Mouse (Mus musculus) MEL (cell line): Measurements from ENCODE around the gene Cdk10. TPM values are rescaled to one million over a fixed set of nuclear protein-coding genes. Genes with fewer than 3 reads are reported as not detected.

Experiments used
- DNase-seq: peaks from one replicate; pipeline ENCODE4 v3.0.0; 2011; ENCODE audit warnings: low read depth, low spot score
- H3K27ac ChIP-seq: 2 replicates; pipeline ENCODE4 v1.5.1; 2012; ENCODE audit warnings: low read depth, mild to moderate bottlenecking, control low read depth, low read length, moderate library complexity; ENCODE audit not compliant: control insufficient read depth
- H3K27me3 ChIP-seq, 2 experiments: fragments of 150-350 bp in 1 of 2; sonication (generic) in 1 of 2; 2 replicates each; pipeline ENCODE4 v1.6.1; 2012; ENCODE audit warnings: low read length in 2 of 2, mild to moderate bottlenecking in 2 of 2, improper control_type of control experiment in 1 of 2, moderate library complexity in 1 of 2; ENCODE audit not compliant: insufficient read depth in 2 of 2, control insufficient read depth in 1 of 2
- H3K36me3 ChIP-seq, 2 experiments: 2 replicates each; pipeline ENCODE4 v1.6.1; 2012 to 2014; ENCODE audit warnings: low read length in 2 of 2, improper control_type of control experiment in 1 of 2, inconsistent platforms in 1 of 2, mild to moderate bottlenecking in 1 of 2; ENCODE audit not compliant: insufficient read depth in 2 of 2, control insufficient read depth in 1 of 2
- H3K4me1 ChIP-seq, 2 experiments: fragments of 150-350 bp in 1 of 2; sonication (generic) in 1 of 2; 2 replicates each; pipeline ENCODE4 v1.6.1; 2012; ENCODE audit warnings: low read length in 2 of 2, improper control_type of control experiment in 1 of 2, mild to moderate bottlenecking in 1 of 2; ENCODE audit not compliant: insufficient read depth in 2 of 2, control insufficient read depth in 1 of 2
- H3K4me3 ChIP-seq, 2 experiments: fragments of 150-350 bp in 1 of 2; sonication (generic) in 1 of 2; 2 replicates each; pipeline ENCODE4 v1.5.1; 2012; ENCODE audit warnings: low read depth in 2 of 2, low read length in 2 of 2, mild to moderate bottlenecking in 2 of 2, moderate library complexity in 2 of 2, control low read depth in 1 of 2, improper control_type of control experiment in 1 of 2; ENCODE audit not compliant: control insufficient read depth in 1 of 2, insufficient read depth in 1 of 2
- H3K79me2 ChIP-seq: 2 replicates; pipeline ENCODE4 v1.6.1; 2012; ENCODE audit warnings: mild to moderate bottlenecking, low read length, moderate library complexity; ENCODE audit not compliant: control insufficient read depth, poor library complexity, insufficient read depth
- H3K9ac ChIP-seq: 2 replicates; pipeline ENCODE4 v1.6.1; 2012; ENCODE audit warnings: low read depth, mild to moderate bottlenecking, control low read depth, low read length, moderate library complexity; ENCODE audit not compliant: control insufficient read depth, poor library complexity, severe bottlenecking
- H3K9me3 ChIP-seq: fragments of 150-350 bp; sonication (generic); replicated peaks from 2 replicates; pipeline ENCODE4 v1.6.1; 2012; ENCODE audit warnings: mild to moderate bottlenecking, low read length, improper control_type of control experiment, moderate library complexity; ENCODE audit not compliant: insufficient read depth
- BHLHE40 ChIP-seq: IDR thresholded peaks from 2 replicates; pipeline ENCODE4 v1.6.1; 2012; ENCODE audit warnings: low read depth, mild to moderate bottlenecking, inconsistent platforms, low read length, improper control_type of control experiment, borderline replicate concordance
- CHD1 ChIP-seq: IDR thresholded peaks from 2 replicates; pipeline ENCODE4 v1.6.1; 2012; ENCODE audit warnings: low read depth, mild to moderate bottlenecking, inconsistent platforms, low read length, improper control_type of control experiment
- CHD2 ChIP-seq: IDR thresholded peaks from 2 replicates; pipeline ENCODE4 v1.6.1; 2011; ENCODE audit warnings: low read length, improper control_type of control experiment
- CTCF ChIP-seq, 3 experiments: IDR thresholded peaks in 2 of 3; conservative IDR thresholded peaks in 1 of 3; 2 replicates each; pipeline ENCODE4 v1.5.1; 2011 to 2012; ENCODE audit warnings: low read length in 3 of 3, low read depth in 2 of 3, mild to moderate bottlenecking in 2 of 3, improper control_type of control experiment in 1 of 3, inconsistent platforms in 1 of 3, mixed read lengths in 1 of 3, moderate library complexity in 1 of 3; ENCODE audit not compliant: control insufficient read depth in 1 of 3, insufficient read depth in 1 of 3, poor library complexity in 1 of 3, severe bottlenecking in 1 of 3
- E2F4 ChIP-seq: IDR thresholded peaks from 2 replicates; pipeline ENCODE4 v1.6.1; 2011; ENCODE audit warnings: low read depth, low read length, improper control_type of control experiment, borderline replicate concordance
- ELF1 ChIP-seq: IDR thresholded peaks from 2 replicates; pipeline ENCODE4 v1.6.1; 2014; ENCODE audit warnings: low read depth, mild to moderate bottlenecking, inconsistent platforms, low read length, improper control_type of control experiment, moderate library complexity
- ETS1 ChIP-seq: IDR thresholded peaks from 2 replicates; pipeline ENCODE4 v1.6.1; 2012; ENCODE audit warnings: low read depth, mild to moderate bottlenecking, inconsistent platforms, low read length, improper control_type of control experiment, moderate library complexity
- GABPA ChIP-seq: IDR thresholded peaks from 2 replicates; pipeline ENCODE4 v1.6.1; 2012; ENCODE audit warnings: low read depth, mild to moderate bottlenecking, inconsistent platforms, low read length, improper control_type of control experiment, moderate library complexity
- HCFC1 ChIP-seq: IDR thresholded peaks from 2 replicates; pipeline ENCODE4 v1.6.1; 2012; ENCODE audit warnings: low read depth, mild to moderate bottlenecking, inconsistent platforms, low read length, improper control_type of control experiment, moderate library complexity
- MAX ChIP-seq: IDR thresholded peaks from 2 replicates; pipeline ENCODE4 v1.6.1; 2011; ENCODE audit warnings: low read length, improper control_type of control experiment
- MAZ ChIP-seq: IDR thresholded peaks from 2 replicates; pipeline ENCODE4 v1.6.1; 2012; ENCODE audit warnings: low read depth, mild to moderate bottlenecking, inconsistent platforms, low read length, improper control_type of control experiment
- MYB ChIP-seq: IDR thresholded peaks from 2 replicates; pipeline ENCODE4 v1.6.1; 2011; ENCODE audit warnings: mild to moderate bottlenecking, low read depth, low read length, improper control_type of control experiment
- MYC ChIP-seq: IDR thresholded peaks from 2 replicates; pipeline ENCODE4 v1.6.1; 2011; ENCODE audit warnings: low read depth, mild to moderate bottlenecking, low read length, improper control_type of control experiment, moderate library complexity
- NELFE ChIP-seq: IDR thresholded peaks from 2 replicates; pipeline ENCODE4 v1.6.1; 2011; ENCODE audit warnings: low read depth, low read length, improper control_type of control experiment
- NRF1 ChIP-seq: IDR thresholded peaks from 2 replicates; pipeline ENCODE4 v1.6.1; 2014; ENCODE audit warnings: low read depth, mild to moderate bottlenecking, inconsistent platforms, low read length, improper control_type of control experiment, moderate library complexity; ENCODE audit not compliant: poor library complexity, insufficient read depth, severe bottlenecking
- POLR2AphosphoS2 ChIP-seq: IDR thresholded peaks from 2 replicates; pipeline ENCODE4 v1.6.1; 2011; ENCODE audit warnings: low read length, improper control_type of control experiment
- POLR2AphosphoS5 ChIP-seq: IDR thresholded peaks from 2 replicates; pipeline ENCODE4 v1.6.1; 2012; ENCODE audit warnings: low read depth, borderline replicate concordance, mild to moderate bottlenecking, inconsistent platforms, low read length, moderate library complexity, mixed read lengths
- RAD21 ChIP-seq: IDR thresholded peaks from 2 replicates; pipeline ENCODE4 v1.6.1; 2011; ENCODE audit warnings: mild to moderate bottlenecking, low read depth, low read length, improper control_type of control experiment
- RCOR1 ChIP-seq: IDR thresholded peaks from 2 replicates; pipeline ENCODE4 v1.6.1; 2012; ENCODE audit warnings: low read depth, mild to moderate bottlenecking, inconsistent platforms, low read length, improper control_type of control experiment
- SIN3A ChIP-seq: IDR thresholded peaks from 2 replicates; pipeline ENCODE4 v1.6.1; 2012; ENCODE audit warnings: low read length, improper control_type of control experiment, inconsistent platforms
- SMC3 ChIP-seq: IDR thresholded peaks from 2 replicates; pipeline ENCODE4 v1.6.1; 2011; ENCODE audit warnings: low read depth, low read length, improper control_type of control experiment
- TCF12 ChIP-seq: IDR thresholded peaks from 2 replicates; pipeline ENCODE4 v1.6.1; 2014; ENCODE audit warnings: low read depth, mild to moderate bottlenecking, inconsistent platforms, low read length, improper control_type of control experiment, moderate library complexity
- USF1 ChIP-seq: IDR thresholded peaks from 2 replicates; pipeline ENCODE4 v1.6.1; 2014; ENCODE audit warnings: low read depth, mild to moderate bottlenecking, inconsistent platforms, low read length, improper control_type of control experiment, moderate library complexity
- ZC3H11A ChIP-seq: IDR thresholded peaks from 2 replicates; pipeline ENCODE4 v1.6.1; 2012; ENCODE audit warnings: low read depth, mild to moderate bottlenecking, inconsistent platforms, low read length, improper control_type of control experiment
- ZKSCAN1 ChIP-seq: IDR thresholded peaks from 2 replicates; pipeline ENCODE4 v1.6.1; 2012; ENCODE audit warnings: low read depth, mild to moderate bottlenecking, inconsistent platforms, low read length, improper control_type of control experiment, moderate library complexity
- ZNF384 ChIP-seq: IDR thresholded peaks from 2 replicates; pipeline ENCODE4 v1.6.1; 2012; ENCODE audit warnings: low read depth, mild to moderate bottlenecking, inconsistent platforms, low read length, improper control_type of control experiment
- polyA plus RNA-seq, 2 experiments: library from polyadenylated mRNA; stranded (reverse) in 1 of 2; unstranded in 1 of 2; fragments of >175 nt in 1 of 2; fragments of >200 nt in 1 of 2; gene quantifications; 2 replicates each; pipeline versions ENCODE4 v1.2.1 to v1.2.4; 2012; ENCODE audit warnings: low replicate concordance in 2 of 2, low read depth in 1 of 2; ENCODE audit not compliant: insufficient read length in 2 of 2, insufficient read depth in 1 of 2, missing spikeins in 1 of 2
- total RNA-seq: library from RNA; depleted of rRNA; stranded (reverse); fragments of 300-350 nt; gene quantifications from 2 replicates; pipeline ENCODE4 v1.2.3, GENCODE M21; 2012

Cdk10 gene
- total and polyA plus RNA-seq, 3 experiments = 28.0 to 43.8 TPM; not detected in 1

- H3K79me2 ChIP-seq = no peaks in the 10 kb centered on the region
Observed at GRCm38 (mm10) chr8:123247748-123248147, 23.1 kb downstream of the Cdk10 start.

DNA sequence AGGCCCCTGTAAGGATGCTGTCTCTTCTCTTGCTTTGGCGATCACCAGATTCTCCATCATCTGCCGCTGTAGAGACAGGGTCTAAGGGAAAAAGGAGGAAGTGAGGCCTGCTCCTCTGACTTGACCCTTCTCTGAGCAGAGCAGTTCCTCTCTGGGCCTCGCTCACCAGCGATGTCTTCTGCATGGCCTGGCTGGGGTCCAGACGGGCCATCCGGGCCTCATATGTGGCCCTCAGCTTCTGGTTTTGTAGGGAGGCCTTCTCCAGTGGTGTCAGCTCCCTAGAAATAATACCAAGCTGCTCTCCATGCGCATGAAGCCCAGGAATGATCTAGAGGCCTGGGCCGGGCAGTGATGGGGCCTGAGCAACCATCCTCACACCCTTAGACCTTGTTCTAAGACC lies 24.0 kb downstream of the Cdk10 start:
- Histone ChIP-seq H3K36me3 (peaks cover 0 to 7% of the 10 kb centered on the region in 2 experiments; a peak in 2 of 4 replicates), H3K4me3 (no peak overlapping the region), H3K27me3 (no peaks in the 10 kb centered on the region), H3K4me1 (peaks cover 0 to 18% of the 10 kb centered on the region in 2 experiments; a peak in 1 of 4 replicates), H3K27ac (no peak overlapping the region), H3K9ac (peak overlapping the region; percentile 20; the same call in 1 of the 2 replicates), H3K79me2 (no peaks in the 10 kb centered on the region; the same call in 1 of the 2 replicates), H3K9me3 (no peaks in the 10 kb centered on the region)
- TF ChIP-seq MAZ (no peak), SIN3A (no peak), NELFE (no peak), E2F4 (no peak), GABPA (no peak), BHLHE40 (no peak), CTCF (IDR thresholded peaks at IDR 0.05 in 2 of 3, conservative IDR thresholded peaks at IDR 0.05 in 1 of 3; ENCODE audit: control insufficient read depth in 1 of 3, insufficient read depth in 1 of 3, low read depth in 2 of 3, low read length in 3 of 3, poor library complexity in 1 of 3, severe bottlenecking in 1 of 3) (no peak), RAD21 (no peak), CHD2 (no peak), TCF12 (no peak), CHD1 (no peak), POLR2AphosphoS5 (no peak), ZKSCAN1 (no peak), ELF1 (no peak)
- peak; percentile 51 for DNase-seq

More at GRCm38 (mm10) chr8:123247748-123248147, 23.1 kb downstream of the Cdk10 start:
- Histone ChIP-seq H3K27me3 (no peaks in the 10 kb centered on the region), H3K9ac (no peak overlapping the region), H3K9me3 (no peaks in the 10 kb centered on the region), H3K27ac (no peak overlapping the region), H3K36me3 (peaks cover 0 to 5% of the 10 kb centered on the region in 2 experiments; a peak in 2 of 4 replicates), H3K4me3 (no peak overlapping the region), H3K4me1 (peaks cover 0 to 12% of the 10 kb centered on the region in 2 experiments; a peak in 1 of 4 replicates)
- TF ChIP-seq CTCF (IDR thresholded peaks at IDR 0.05 in 2 of 3, conservative IDR thresholded peaks at IDR 0.05 in 1 of 3; ENCODE audit: control insufficient read depth in 1 of 3, insufficient read depth in 1 of 3, low read depth in 2 of 3, low read length in 3 of 3, poor library complexity in 1 of 3, severe bottlenecking in 1 of 3) (no peak), ZC3H11A (no peak), GABPA (no peak), ETS1 (no peak), NELFE (no peak), POLR2AphosphoS2 (no peak), RCOR1 (no peak), NRF1 (no peak), MYB (no peak), ZKSCAN1 (no peak), ZNF384 (no peak), BHLHE40 (no peak), MAX (no peak), E2F4 (no peak), HCFC1 (no peak), MYC (no peak), USF1 (no peak), SMC3 (no peak), CHD2 (no peak)
- DNase-seq = no peak
